Mouse (Mus musculus) ES-Bruce4 (cell line): ENCODE measurements around the gene Mrpl12.

ENCODE experiments used
- CTCF ChIP-seq: IDR thresholded peaks from one replicate; pipeline ENCODE4 v1.8.1; 2011; ENCODE audit warnings: low read depth, low read length
- EP300 ChIP-seq: IDR thresholded peaks from 2 replicates; pipeline ENCODE4 v1.6.1; 2011; ENCODE audit warnings: low read depth, low read length; ENCODE audit not compliant: insufficient read depth
- POLR2A ChIP-seq: IDR thresholded peaks from one replicate; pipeline ENCODE4 v1.8.1; 2011; ENCODE audit warnings: low read length; ENCODE audit not compliant: insufficient read depth

- TF ChIP-seq CTCF (no peak), POLR2A (no peak), EP300 (no peak)
Observed at GRCm38 (mm10) chr11:120501018-120501417, 16.6 kb downstream of the Mrpl12 start.
